Mouse (Mus musculus) megakaryocyte, embryonic 14.5 days (primary cell): ENCODE data around the gene Ppib.

Source experiments
- FLI1 ChIP-seq: IDR thresholded peaks from 2 replicates; pipeline ENCODE4 v1.6.1; 2012; ENCODE audit warnings: low read length, inconsistent platforms, mixed read lengths
- GATA1 ChIP-seq: IDR thresholded peaks from 3 replicates; pipeline ENCODE4 v1.6.1; 2012; ENCODE audit warnings: mixed read lengths, low read length, inconsistent platforms, borderline replicate concordance

GRCm38 (mm10) chr9:66084171-66084570 is 24.1 kb downstream of the Ppib start:
- no peak for TF ChIP-seq GATA1
- no peak for TF ChIP-seq FLI1
